Mouse (Mus musculus): ENCODE measurements around the gene Svop. TPM values are rescaled to one million over a fixed set of nuclear protein-coding genes. Genes with fewer than 3 reads are reported as not detected.

Gene Svop
- polyA plus RNA-seq, 1 experiment from 2014 or later = 47.6 TPM

GRCm38 (mm10) chr5:114129550-114130210, 38.3 kb upstream of the Svop start:
- H3K4me3 ChIP-seq = peak overlapping the region; percentile 87
- H3K4me2 ChIP-seq (replicated peaks) = peak overlapping the region; percentile 98
- WGBS = 80% methylated on average over 15 of the region's 15 CpGs
- ATAC-seq (ENCODE audit: low FRiP score, low read depth) = no peak
- H3K4me1 ChIP-seq = peaks cover 39% of the 10 kb centered on the region
- peak overlapping the region; percentile 60; the same call in 1 of the 2 replicates for H3K9ac ChIP-seq (replicated peaks)
- no peak overlapping the region for H3K27ac ChIP-seq (replicated peaks)
- no peaks in the 10 kb centered on the region for H3K9me3 ChIP-seq
- H3K36me3 ChIP-seq = peaks cover 1% of the 10 kb centered on the region; the same call in 1 of the 2 replicates
- H3K27me3 ChIP-seq = no peaks in the 10 kb centered on the region

- Histone ChIP-seq H3K4me1 (peaks cover 28% of the 10 kb centered on the region), H3K27me3 (no peaks in the 10 kb centered on the region), H3K4me3 (peak within 1 kb of the TSS; percentile 64), H3K27ac (replicated peaks) (peak within 1 kb of the TSS; percentile 81), H3K9me3 (no peaks in the 10 kb centered on the region), H3K9ac (replicated peaks) (peak within 1 kb of the TSS; percentile 73), H3K36me3 (peaks cover 21% of the 10 kb centered on the region), H3K4me2 (replicated peaks) (peak within 1 kb of the TSS; percentile 96)
- under 1% methylated on average over 68 of the region's 69 CpGs for WGBS
- peak; percentile 38 for ATAC-seq (ENCODE audit: low FRiP score, low read depth)
These were observed 36.3 kb upstream of the Svop start, which contains the start of gene Alkbh2 for GRCm38 (mm10) chr5:114127374-114128349. Gene Alkbh2 (minus strand): TSS chr5:114128218.

- no peak for ATAC-seq (ENCODE audit: low FRiP score, low read depth)
- Histone ChIP-seq H3K27me3 (no peaks in the 10 kb centered on the region), H3K4me3 (peak overlapping the region; percentile 64; the same call in 1 of the 2 replicates), H3K36me3 (peaks cover 31% of the 10 kb centered on the region), H3K9me3 (no peaks in the 10 kb centered on the region), H3K4me1 (peaks cover 19% of the 10 kb centered on the region), H3K27ac (replicated peaks) (no peak overlapping the region), H3K9ac (replicated peaks) (no peak overlapping the region), H3K4me2 (replicated peaks) (peak overlapping the region; percentile 96; the same call in 1 of the 2 replicates)
- 85% methylated on average over 7 of the region's 7 CpGs for WGBS
These were observed 35.3 kb upstream of the Svop start for GRCm38 (mm10) chr5:114126499-114127244.

- no peak for ATAC-seq (ENCODE audit: low FRiP score, low read depth)
- Histone ChIP-seq H3K9ac (replicated peaks) (no peak overlapping the region), H3K27ac (replicated peaks) (no peak overlapping the region), H3K36me3 (peaks cover 38% of the 10 kb centered on the region), H3K4me3 (no peak overlapping the region), H3K9me3 (no peaks in the 10 kb centered on the region), H3K4me1 (peaks cover 14% of the 10 kb centered on the region), H3K4me2 (replicated peaks) (no peak overlapping the region), H3K27me3 (no peaks in the 10 kb centered on the region)
- 93% methylated on average over 3 of the region's 3 CpGs for WGBS
These were observed 34.6 kb upstream of the Svop start for GRCm38 (mm10) chr5:114126008-114126407.

- H3K27me3 ChIP-seq = no peaks in the 10 kb centered on the region
- no peak overlapping the region for H3K9ac ChIP-seq (replicated peaks)
- peaks cover 90% of the 10 kb centered on the region for H3K36me3 ChIP-seq
- WGBS = 81% methylated on average over 4 of the region's 4 CpGs
- H3K4me1 ChIP-seq = no peaks in the 10 kb centered on the region
- no peak for ATAC-seq (ENCODE audit: low FRiP score, low read depth)
- H3K4me3 ChIP-seq = no peak overlapping the region
- H3K4me2 ChIP-seq (replicated peaks) = no peak overlapping the region
- H3K9me3 ChIP-seq = no peaks in the 10 kb centered on the region
- H3K27ac ChIP-seq (replicated peaks) = no peak overlapping the region
These were observed 28.4 kb upstream of the Svop start for GRCm38 (mm10) chr5:114119806-114120205.

GRCm38 (mm10) chr5:114116586-114116985, 25.2 kb upstream of the Svop start:
- H3K4me3 ChIP-seq = no peak overlapping the region
- WGBS = 87% methylated on average over 7 of the region's 7 CpGs
- H3K27me3 ChIP-seq = no peaks in the 10 kb centered on the region
- H3K36me3 ChIP-seq = peaks cover 83% of the 10 kb centered on the region
- no peaks in the 10 kb centered on the region for H3K4me1 ChIP-seq
- H3K4me2 ChIP-seq (replicated peaks) = no peak overlapping the region
- no peak overlapping the region for H3K27ac ChIP-seq (replicated peaks)
- no peak overlapping the region for H3K9ac ChIP-seq (replicated peaks)
- no peaks in the 10 kb centered on the region for H3K9me3 ChIP-seq
- ATAC-seq (ENCODE audit: low FRiP score, low read depth) = no peak

GRCm38 (mm10) chr5:114115030-114115429, 23.7 kb upstream of the Svop start:
- no peaks in the 10 kb centered on the region for H3K9me3 ChIP-seq
- no peaks in the 10 kb centered on the region for H3K4me1 ChIP-seq
- H3K36me3 ChIP-seq = peaks cover 83% of the 10 kb centered on the region
- WGBS = 80% methylated on average over 5 of the region's 5 CpGs
- no peaks in the 10 kb centered on the region for H3K27me3 ChIP-seq
- no peak overlapping the region for H3K9ac ChIP-seq (replicated peaks)
- H3K27ac ChIP-seq (replicated peaks) = no peak overlapping the region
- H3K4me3 ChIP-seq = no peak overlapping the region
- no peak overlapping the region for H3K4me2 ChIP-seq (replicated peaks)
- ATAC-seq (ENCODE audit: low FRiP score, low read depth) = no peak

GRCm38 (mm10) chr5:114113334-114113733, 22.0 kb upstream of the Svop start:
- no peak for ATAC-seq (ENCODE audit: low FRiP score, low read depth)
- 85% methylated on average over 6 of the region's 6 CpGs for WGBS

GRCm38 (mm10) chr5:114106391-114106935, 15.1 kb upstream of the Svop start:
- Histone ChIP-seq H3K4me3 (no peak overlapping the region), H3K4me1 (no peaks in the 10 kb centered on the region), H3K9ac (replicated peaks) (no peak overlapping the region), H3K36me3 (peaks cover 78% of the 10 kb centered on the region), H3K4me2 (replicated peaks) (no peak overlapping the region), H3K27ac (replicated peaks) (no peak overlapping the region), H3K9me3 (no peaks in the 10 kb centered on the region), H3K27me3 (no peaks in the 10 kb centered on the region)
- 91% methylated on average over 16 of the region's 16 CpGs for WGBS
- ATAC-seq (ENCODE audit: low FRiP score, low read depth) = no peak

More at GRCm38 (mm10) chr5:114113334-114113733, 22.0 kb upstream of the Svop start:
- Histone ChIP-seq H3K9me3 (no peaks in the 10 kb centered on the region), H3K27me3 (no peaks in the 10 kb centered on the region), H3K36me3 (peaks cover 84% of the 10 kb centered on the region), H3K9ac (replicated peaks) (no peak overlapping the region), H3K4me3 (no peak overlapping the region), H3K4me2 (replicated peaks) (no peak overlapping the region), H3K27ac (replicated peaks) (no peak overlapping the region), H3K4me1 (no peaks in the 10 kb centered on the region)

- Histone ChIP-seq H3K27ac (replicated peaks) (no peak overlapping the region), H3K27me3 (no peaks in the 10 kb centered on the region), H3K9ac (replicated peaks) (no peak overlapping the region), H3K4me2 (replicated peaks) (no peak overlapping the region), H3K4me3 (no peak overlapping the region), H3K4me1 (peaks cover 14% of the 10 kb centered on the region), H3K9me3 (no peaks in the 10 kb centered on the region), H3K36me3 (peaks cover 42% of the 10 kb centered on the region)
- no peak for ATAC-seq (ENCODE audit: low FRiP score, low read depth)
- 83% methylated on average over 1 of the region's 1 CpGs for WGBS
These were observed 11.4 kb upstream of the Svop start for GRCm38 (mm10) chr5:114102807-114103206.

GRCm38 (mm10) chr5:114101873-114102272, 10.5 kb upstream of the Svop start:
- no peak overlapping the region for H3K4me2 ChIP-seq (replicated peaks)
- H3K27ac ChIP-seq (replicated peaks) = no peak overlapping the region
- peaks cover 34% of the 10 kb centered on the region for H3K36me3 ChIP-seq
- H3K4me1 ChIP-seq = peaks cover 14% of the 10 kb centered on the region
- 91% methylated on average over 4 of the region's 4 CpGs for WGBS
- no peaks in the 10 kb centered on the region for H3K27me3 ChIP-seq
- no peak overlapping the region for H3K9ac ChIP-seq (replicated peaks)
- no peak overlapping the region for H3K4me3 ChIP-seq
- H3K9me3 ChIP-seq = no peaks in the 10 kb centered on the region
- no peak for ATAC-seq (ENCODE audit: low FRiP score, low read depth)
